Mouse (Mus musculus) gastrocnemius, postnatal 4 days (tissue): ENCODE data around the gene Hoxc11. TPM values are rescaled to one million over a fixed set of nuclear protein-coding genes. Genes with fewer than 3 reads are reported as not detected.

Source experiments
- DNase-seq, 2 experiments: peaks; one replicate each; pipeline ENCODE4 v3.0.0; 2021 to 2022; ENCODE audit warnings: low spot score in 2 of 2, mixed read lengths in 2 of 2
- total RNA-seq, 2 experiments: library from RNA; stranded (reverse); gene quantifications; 2 replicates each; pipeline ENCODE4 v1.2.3; 2021

The Hoxc11 gene
- total RNA-seq, 2 experiments from 2014 or later, result 11.0 to 12.0 TPM

DNA sequence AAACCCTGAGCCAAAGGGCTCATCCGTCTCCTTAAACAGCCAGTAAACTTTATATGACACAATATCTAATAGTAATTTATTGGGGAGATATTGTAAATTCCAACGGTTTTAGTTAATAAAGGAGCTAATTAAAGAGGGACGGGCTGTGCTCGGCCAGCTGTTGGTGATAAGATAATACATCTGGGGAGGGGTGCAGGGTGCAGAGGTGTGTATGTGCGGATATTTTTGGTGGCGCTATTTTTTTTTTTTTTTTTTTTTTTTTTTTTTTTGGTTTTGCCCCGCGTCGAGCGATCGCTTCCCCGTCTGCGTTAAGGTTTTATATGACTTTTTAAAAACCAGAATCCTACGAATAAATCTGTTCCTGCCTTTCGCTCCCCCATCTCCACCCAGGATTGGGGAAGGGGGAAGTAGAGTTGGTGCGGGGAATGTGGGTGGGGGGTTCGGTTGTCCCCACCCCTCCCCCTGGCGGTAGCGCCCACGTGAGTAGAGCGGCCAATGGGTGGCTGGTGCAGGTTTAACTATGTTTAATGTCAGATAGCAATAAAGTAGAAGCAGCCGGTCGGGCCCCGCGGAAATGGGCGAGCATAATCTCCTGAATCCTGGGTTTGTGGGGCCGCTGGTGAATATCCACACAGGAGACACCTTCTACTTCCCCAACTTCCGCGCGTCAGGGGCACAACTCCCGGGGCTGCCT is 17.8 kb upstream of the Hoxc11 start, which contains the start of gene Hoxc12:
Gene Hoxc12 (plus strand): TSS at position 479 of the 694 bp plus-strand sequence.
- no peak for DNase-seq

DNA sequence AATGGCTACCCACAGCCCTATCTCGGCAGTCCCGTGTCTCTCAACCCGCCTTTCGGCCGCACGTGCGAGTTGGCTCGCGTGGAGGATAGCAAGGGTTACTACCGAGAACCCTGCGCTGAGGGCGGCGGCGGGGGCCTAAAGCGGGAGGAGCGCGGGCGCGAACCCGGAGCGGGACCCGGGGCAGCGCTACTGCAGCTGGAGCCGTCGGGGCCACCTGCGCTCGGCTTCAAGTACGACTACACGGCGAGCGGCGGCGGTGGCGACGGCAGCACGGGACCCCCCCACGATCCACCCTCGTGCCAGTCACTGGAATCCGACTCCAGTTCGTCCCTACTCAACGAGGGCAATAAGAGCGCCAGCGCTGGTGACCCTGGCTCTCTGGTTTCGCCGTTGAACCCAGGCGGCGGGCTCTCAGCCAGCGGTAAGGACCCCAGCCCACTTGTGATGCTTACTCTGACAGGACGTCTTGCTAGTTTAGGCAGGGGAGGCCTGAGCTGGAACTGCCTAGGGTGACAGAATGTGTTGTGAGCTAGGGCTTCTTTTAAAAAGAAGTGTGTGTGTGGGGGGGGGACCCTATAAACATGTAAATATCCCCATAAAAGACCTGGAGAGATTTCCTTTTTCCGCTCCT is 17.1 kb upstream of the Hoxc11 start:
- DNase-seq, result no peak

DNA sequence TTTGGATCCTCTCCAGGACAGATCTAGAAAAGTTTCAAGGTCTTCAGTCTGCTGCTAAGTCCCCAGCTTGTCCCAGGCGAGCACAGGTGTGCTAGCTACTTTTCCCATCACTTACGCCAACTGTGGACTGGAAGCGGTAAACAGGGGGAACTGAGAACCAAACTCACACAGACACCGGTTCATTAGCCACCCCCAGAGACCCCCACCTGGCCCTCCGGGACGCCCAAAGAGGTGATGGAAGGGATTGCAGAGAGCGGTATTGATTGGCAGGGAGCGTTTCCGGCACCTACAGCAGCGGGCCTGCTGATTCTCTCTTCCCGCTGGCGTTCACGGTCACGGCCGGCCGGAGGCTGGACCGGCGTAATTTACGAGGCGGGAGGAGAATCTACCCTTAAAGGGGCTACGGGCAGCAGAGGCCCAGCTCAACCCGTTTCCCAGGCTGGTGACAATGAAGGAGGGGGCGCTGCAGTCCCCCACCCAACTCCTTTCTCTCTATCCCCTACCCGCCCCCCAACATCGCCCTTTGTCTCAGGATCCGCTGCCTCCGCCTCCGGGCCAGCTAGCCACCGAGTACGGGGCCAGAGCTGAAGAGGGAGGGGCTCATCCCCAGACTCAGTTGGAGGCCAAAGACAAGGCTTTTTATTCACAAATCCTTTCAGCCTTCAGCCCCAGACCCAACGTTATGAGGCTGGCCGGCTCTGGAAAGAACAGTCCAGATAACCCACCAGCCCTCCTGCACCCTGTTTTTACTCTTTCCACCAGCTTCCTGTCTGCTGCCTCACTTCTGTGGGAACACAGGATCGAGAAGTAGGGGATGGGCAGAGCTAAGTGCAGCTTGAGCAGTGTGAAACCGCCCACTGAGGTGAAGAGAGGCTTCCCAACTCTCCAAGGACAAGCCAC is 14.7 kb upstream of the Hoxc11 start:
- no peak for DNase-seq

DNA sequence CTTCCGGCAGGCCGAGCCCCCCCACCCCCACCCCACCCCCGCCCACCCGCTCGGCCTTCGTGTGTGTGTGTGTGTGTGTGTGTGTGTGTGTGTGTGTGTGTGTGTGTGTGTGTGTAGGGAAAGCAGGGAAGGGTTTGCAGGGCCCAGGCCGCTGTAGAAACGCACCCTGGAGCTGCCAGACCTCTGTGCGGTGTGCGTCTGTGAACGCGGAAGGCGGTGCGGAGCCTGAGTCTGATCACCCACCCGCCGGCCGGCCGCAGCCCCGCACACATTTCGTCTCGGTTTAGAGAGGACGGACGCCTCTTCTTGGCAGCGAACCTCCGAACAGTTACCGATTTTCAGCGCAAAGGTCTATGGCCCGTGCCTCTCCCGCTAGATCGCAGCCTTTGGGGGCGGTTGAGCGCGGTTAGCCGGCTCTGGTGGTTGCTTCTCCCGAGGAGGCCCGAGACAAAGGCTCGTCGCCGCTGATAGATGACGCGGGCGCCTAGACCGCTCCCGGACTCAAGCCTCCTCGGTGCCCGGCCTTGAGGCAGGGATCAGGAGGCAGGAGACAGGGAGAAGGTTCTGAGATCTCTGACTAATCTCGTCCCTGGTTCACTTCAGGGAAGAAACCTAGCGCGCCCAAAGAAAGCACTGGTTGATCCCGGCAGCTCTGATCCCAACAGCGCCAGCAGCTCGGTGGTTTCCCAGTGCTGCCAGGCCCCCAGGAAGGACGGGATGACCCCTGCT is 11.3 kb upstream of the Hoxc11 start:
- peak in 1 of 2 experiments; percentile 75 for DNase-seq

DNA sequence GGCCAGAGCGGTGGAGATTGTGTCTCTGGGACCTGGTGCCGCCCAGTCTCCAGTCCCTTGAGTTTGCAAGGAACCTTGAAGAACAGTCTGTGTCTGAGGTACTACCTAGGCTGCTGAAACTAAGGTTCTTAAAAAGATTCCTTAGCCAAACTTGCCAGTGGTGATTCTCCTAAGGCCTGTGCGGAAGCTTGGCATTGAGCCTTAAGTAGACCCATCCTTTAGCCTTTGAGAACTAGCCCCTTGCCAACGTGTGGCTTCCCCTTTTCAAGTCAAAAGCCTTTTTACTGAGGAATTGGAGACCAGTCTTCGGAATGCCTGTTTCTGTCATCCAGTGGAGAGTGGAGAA is 10.8 kb upstream of the Hoxc11 start:
- no peak for DNase-seq

DNA sequence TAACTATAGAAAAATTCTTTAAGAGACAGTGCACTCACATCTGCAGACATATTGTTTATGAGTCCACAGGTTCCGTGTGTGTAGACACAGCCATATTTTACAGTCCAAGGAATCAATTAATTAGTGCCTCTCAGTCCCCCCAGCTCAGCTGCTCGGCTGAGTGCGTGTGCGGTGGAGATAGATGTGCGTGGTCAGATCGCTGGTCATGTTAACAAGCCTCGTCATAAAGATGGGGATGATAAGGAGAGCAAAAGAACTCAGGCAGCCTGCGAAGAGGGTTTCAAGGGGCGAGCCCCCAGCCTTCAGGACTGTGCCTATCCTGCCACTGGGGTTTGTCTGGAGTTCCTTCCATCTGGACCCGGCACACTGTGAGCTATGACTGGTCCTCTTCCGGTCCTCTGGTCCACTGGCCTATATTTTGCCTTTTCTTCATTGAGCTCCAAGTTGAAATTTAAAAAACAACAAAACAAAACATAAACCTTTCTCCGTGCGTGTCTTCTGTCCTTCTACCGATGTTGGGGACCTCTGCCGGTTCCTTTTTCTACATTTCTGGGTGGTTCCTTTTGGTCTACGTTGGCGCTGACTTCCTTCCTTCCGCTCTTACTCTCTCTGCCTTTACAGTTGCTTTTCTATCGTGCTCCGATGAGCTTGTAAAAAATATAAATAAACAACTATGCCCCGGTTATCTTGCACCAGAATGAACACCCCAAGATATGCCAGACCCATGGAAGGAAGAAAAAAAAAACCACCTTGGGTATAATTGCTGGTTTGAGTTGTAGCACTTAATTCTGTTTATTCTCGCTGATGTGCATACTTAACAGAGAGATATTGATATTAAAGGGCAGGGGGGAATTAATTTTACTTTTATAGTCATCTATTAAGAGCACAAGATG is 8.8 kb upstream of the Hoxc11 start:
- no peak for DNase-seq

DNA sequence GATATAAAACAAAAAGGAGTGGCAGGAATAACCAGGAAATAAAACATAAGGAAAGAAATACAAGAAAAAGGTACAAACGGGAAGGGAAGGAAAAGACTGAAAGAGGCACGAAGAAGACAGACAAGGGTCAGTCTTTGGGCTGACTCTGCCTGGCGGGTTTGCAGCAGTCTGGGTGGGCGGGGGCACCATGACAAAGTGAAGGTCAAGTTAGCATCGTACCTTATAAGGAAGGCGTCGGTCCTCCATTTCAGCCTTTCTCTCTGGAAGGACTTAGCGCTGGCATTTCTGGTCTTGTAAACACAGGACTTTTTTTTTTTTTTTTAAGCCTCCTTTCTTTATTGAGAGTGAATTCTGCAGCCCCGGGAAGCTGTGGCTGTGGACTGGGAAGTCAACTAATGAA is 7.0 kb upstream of the Hoxc11 start:
- DNase-seq, result no peak

DNA sequence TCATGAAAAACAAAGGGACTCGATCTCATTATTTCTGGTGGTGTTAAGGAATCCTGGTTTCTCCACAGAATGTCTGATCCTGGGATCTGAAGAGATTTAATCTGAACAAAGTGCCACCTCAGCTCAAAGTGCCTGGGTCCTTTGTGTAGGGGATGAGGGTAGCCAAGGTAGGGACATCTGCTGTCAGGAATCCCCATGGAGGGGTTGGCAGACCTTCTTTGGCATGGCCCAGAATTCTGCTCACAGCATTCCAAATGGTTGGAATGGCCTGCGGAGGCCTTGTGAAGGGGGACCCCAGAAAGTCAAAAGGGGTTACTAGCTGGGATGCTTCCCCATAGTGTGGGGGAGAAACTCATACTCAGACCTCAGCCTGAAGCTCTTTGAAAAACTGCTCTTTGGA is 5.4 kb upstream of the Hoxc11 start:
- no peak for DNase-seq

DNA sequence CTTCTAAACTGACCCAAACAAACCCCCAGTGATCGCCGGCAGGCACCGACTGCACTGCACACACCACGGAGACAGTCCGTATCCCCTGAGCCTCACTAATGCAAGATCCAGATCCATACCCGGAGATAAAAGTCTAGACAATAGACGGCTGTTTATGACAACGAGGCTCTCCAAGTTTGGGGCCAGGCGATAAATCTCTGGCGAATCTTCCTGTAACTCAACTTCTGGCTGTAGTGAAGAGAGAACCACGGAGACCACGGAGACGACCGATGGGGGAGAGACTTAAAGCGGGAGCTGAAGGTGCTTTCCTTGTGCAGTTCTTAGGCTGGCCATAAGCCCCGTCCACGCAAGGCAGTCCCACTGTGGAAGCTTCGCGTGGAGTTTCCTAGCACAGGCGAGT is 4.5 kb upstream of the Hoxc11 start:
- DNase-seq, result no peak

DNA sequence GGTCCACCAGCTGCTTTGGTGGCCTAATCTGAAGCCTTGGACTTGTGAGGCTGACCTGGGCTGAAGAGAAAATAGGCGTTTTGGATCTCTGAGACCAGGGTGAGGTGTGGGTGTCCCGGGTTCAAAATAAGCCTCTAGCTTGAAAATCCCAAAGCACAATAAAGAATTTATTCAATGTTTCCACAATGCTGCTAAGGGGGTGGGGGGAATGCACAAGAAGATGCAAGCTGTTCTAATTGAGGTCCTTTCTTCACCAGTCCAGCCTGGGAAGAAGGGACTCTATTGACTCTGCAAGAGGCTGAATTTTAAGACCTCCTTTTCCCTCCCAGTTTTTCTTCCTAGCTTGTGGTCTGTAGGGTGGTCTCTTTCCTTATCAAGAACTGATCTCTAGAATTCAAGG is 3.4 kb upstream of the Hoxc11 start:
- DNase-seq, result no peak

DNA sequence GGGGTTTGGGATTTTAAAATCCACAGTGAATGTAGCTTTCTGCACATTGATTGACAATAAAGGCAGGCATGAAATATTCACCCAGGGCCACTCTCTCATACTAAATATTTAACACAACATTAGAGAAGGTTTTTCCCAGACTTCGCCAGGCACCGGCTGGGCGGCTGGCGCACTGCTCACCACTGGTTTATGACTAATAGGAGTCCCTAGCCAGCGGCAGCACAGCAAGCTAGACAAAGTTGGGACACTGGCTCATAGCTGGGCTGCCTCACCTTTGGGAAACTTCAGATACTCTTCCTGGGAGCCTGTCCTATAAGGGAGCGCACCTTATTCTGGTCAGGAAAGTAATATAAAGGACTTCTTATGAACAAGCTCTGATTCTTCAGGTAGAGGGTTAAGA is 666 bp upstream of the Hoxc11 start:
- DNase-seq, result no peak

DNA sequence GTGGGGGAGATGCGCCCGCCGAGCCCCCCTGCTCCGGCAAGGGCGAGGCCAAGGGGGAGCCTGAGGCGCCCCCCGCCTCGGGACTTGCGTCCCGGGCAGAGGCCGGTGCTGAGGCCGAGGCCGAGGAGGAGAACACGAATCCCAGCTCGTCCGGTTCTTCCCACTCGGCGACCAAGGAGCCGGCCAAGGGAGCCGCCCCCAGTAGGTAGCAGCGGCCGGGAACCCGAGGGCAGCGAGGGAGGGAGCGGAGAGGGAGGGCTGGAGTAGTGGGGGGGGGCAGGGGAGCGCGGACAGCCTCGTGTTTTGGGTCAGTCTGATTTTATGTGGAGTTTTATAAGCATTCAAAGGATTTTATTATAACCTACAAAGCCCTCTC is 768 bp downstream of the Hoxc11 start:
- peak in 1 of 2 experiments; percentile 68 for DNase-seq

DNA sequence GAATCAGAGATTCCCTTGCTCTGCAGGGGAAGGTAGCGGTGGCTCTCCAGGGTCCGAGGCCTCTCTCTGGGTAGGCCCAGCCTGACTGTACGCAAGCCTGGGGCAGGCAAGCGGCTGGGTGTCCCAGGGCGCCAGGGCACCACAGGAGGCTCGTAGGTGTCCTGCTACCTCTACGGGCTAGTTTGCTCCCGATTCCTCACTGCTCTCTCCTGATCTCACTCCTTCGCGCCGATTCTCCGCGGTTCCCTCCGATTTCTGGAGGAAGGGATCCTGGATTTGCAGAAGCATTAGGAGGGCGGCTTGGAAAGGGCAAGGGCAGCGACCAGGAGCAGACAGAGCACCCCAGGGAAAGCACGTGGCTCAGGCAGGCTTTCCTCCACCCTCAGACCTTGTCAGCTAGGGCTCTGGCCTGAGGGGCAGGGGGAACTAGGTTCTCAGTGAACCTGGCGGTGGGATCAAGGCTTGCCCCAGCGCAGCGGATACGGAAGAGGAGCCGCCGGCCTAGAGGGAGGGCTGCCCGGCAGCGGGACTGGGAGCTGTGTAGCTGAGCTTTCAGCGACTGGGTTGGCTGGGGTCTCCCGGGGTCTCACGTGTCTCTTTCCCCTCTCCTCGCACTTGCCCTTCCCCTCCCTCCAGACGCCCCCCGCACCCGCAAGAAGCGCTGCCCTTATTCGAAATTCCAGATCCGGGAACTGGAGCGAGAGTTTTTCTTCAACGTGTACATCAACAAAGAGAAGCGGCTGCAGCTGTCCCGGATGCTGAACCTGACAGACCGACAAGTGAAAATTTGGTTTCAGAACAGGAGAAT is 1.8 kb downstream of the Hoxc11 start:
- DNase-seq, result no peak

DNA sequence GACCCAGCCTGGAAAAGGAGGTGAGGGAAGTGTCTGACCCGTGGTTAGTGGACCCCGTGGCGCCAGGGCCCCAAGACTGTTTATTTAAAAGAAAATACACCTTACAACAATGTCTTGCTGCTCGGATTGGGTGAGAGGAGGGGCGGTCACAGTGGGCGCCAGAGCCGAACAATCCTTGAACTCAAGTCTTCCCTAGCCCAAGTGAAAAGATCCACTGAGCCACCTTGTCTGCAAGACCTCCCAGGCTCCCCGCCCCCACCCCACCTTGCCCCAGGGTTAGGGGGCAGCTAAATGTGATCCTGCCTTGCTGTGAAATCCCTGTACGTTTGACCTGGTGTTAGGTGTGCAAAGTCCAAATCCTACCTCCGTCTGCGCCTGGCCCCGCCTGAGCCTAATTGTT is 2.7 kb downstream of the Hoxc11 start:
- DNase-seq, result no peak

DNA sequence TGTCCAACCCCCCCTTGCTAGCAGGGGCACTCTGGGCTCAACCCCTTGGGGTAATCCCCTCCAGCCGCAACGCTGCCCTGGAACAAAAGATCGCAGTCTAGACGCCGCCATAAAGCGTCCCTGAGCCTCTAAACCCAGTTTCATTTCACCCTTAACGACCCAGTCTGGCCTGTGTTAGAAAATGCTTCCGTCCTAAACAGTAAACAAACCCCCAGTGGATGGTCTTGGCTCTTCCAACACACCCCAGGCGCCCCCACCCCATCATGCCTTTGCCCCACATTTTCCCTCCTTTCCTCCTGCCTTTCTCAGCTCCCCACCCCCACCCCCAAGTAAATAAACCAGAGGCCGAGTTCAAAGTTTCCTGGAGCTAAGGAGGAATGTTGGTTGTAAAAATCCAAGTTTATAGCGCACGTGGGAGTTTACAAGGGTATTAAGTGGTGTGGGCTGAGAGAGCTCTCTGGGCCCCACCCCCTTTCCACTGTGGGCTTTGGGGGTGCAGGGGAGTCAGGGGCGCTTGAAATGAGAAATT is 5.5 kb downstream of the Hoxc11 start:
- DNase-seq, result no peak

DNA sequence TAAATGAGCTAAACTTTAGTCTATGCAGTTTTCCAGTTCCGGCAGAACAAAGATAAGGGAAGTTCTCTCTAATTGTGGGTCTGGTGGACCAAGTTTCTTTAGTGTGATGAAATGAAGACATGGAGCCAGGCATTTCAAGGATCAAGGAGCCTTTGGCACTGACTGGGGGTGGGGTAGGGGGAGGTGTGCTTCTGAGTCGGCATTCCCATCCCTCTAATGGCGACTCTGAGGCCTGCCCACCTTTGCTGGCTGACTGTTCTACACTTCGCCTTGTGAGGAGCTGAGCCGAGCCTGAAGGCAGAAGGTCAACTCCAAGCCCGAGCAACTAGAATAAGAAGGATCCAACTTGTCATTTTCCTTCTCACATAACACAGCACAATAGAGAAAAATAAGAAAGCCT is 7.5 kb downstream of the Hoxc11 start:
- DNase-seq, result no peak

DNA sequence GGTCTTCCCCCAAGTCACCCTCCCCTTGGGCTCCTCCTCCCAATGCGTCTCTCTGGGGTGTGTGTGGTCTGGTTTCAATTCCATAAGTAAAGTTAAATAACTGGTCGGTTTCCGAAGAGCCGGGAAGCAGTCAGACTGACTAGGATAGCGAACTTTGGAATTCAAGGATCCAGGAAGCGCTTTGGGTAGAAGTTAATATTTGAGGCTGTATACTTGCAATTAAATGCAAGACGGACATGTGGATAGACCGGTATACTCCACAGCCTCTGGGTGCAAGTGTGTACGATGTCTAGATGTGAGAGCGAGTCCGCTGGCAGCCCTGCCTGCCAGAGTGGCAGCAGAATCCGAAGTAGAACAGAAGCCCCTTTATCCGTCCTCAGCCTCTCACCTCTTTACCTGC is 8.3 kb downstream of the Hoxc11 start:
- DNase-seq, result no peak

DNA sequence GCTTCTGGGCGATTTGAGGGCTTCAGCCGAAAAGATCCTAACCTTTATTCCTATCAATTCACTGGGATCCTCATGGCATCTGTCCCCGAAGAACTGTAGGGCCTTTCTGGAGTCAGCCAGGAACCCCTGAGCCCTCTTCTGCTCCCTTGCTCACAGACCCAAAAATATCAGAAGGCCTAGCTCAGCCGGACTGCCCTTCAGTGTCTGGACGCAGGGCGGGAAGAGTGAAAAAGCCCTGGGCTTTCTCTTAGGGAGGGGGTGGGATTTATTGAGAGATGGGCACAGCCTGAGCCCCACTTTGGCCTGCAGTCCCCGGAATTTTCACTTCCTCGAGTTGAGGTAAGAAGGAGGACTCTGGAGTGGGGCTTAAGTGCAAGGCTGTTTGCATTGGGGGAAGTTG is 9.0 kb downstream of the Hoxc11 start:
- no peak for DNase-seq
